Mouse (Mus musculus): ENCODE measurements at regions not wholly inside any gene's neighbourhood (a gene's known extent, or its start where the extent isn't known, plus 50 kb on each side); places are given as distances from the start of the nearest gene placed in this dataset.

DNA sequence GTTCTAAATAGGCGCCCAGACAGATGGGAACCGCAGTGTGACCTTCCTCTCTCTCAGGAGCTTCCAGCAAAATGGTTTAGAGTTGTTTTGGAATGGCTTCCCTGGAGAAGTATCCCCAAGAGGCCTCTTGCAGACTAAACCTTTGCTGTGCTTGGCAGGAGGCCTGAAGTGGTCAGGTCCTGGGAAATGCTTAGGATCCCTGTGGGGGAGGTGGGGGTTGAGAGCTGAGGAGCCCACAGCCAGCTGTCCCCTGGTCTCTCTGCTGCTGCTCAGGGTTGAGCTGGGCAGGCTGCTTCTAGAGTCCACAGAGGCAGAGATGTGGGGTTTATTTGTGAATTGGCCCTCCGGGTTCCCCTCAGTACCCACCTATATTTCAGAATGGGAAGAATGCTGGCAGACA is 331.3 kb downstream of the Gm826 start:
- Histone ChIP-seq H3K36me3 (ENCODE audit: inconsistent target) (no peaks in the 10 kb centered on the region), H3K27ac (no peak overlapping the region), H3K4me3 (ENCODE audit: inconsistent target) (no peak overlapping the region), H3K79me2 (ENCODE audit: inconsistent target) (no peaks in the 10 kb centered on the region)
- 85% methylated on average over 3 of the region's 3 CpGs for WGBS (ENCODE audit: missing documents)

DNA sequence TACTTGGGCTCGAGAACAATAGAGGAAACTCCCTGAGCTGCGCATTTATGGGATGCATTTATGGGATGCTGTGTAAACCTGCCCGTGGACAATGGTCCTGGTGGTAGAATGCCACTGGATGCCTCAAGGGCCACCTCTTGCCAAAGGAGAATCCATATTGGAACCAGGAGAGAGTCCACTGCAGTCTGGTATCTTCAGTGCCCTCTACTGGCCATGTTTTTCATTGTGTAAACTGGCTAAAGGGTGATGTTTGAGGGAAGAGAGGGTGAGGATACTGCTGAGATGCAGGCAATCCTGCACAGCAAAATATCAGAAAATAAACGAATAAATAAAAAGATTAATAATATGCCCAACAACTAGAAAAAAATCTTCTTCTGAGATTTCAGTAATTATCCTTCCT is 333.5 kb downstream of the Gm826 start:
- 73% methylated on average over 4 of the region's 4 CpGs for WGBS (ENCODE audit: missing documents)
- Histone ChIP-seq H3K79me2 (ENCODE audit: inconsistent target) (no peaks in the 10 kb centered on the region), H3K36me3 (ENCODE audit: inconsistent target) (no peaks in the 10 kb centered on the region), H3K27ac (no peak overlapping the region), H3K4me3 (ENCODE audit: inconsistent target) (no peak overlapping the region)

DNA sequence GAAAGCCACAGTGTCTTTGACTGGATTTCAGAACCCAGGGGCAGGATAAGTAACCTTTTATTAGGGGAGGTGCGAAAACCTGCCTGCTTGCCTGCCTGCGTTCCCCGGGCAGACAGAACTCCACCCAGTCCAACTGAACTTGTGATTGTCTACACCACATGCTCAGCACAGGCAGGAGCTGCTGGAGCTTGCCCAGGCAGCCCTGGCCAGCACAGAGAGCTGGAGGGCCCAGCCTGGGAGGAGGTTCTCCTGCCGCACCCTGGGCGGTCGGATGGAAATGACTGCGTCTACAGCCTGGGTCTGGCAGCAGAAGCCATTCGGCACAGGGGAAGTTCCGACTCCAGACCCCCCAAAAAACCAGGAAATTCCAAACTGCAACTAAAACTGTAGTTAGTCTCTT is 336.6 kb downstream of the Gm826 start:
- Histone ChIP-seq H3K4me3 (ENCODE audit: inconsistent target) (no peak overlapping the region), H3K79me2 (ENCODE audit: inconsistent target) (no peaks in the 10 kb centered on the region), H3K27ac (no peak overlapping the region), H3K36me3 (ENCODE audit: inconsistent target) (no peaks in the 10 kb centered on the region)
- WGBS (ENCODE audit: missing documents): 77% methylated on average over 9 of the region's 9 CpGs

DNA sequence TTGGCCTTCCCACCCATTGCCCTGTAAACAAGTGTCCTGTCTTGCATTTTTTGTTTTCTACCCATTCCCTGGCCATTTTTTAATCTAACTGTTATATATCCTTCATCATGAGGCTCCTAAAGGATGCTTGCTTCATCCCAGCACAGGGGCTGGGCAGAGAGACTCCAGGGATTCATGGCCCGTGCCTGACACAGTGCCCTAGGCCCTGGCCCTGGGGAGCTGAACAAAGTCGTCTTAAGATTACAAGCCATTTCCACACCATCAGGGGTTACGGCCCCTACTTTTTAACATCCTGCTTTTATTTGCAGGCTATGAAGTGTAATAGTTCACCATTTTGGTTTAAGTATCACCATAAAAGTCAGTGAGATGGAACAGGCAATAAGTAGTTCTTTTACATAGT is 339.5 kb downstream of the Gm826 start:
- no peak overlapping the region for H3K27ac ChIP-seq
- no peaks in the 10 kb centered on the region for H3K36me3 ChIP-seq (ENCODE audit: inconsistent target)
- H3K4me3 ChIP-seq (ENCODE audit: inconsistent target): no peak overlapping the region
- H3K79me2 ChIP-seq (ENCODE audit: inconsistent target): no peaks in the 10 kb centered on the region
- WGBS (ENCODE audit: missing documents): 83% methylated on average over 3 of the region's 3 CpGs

DNA sequence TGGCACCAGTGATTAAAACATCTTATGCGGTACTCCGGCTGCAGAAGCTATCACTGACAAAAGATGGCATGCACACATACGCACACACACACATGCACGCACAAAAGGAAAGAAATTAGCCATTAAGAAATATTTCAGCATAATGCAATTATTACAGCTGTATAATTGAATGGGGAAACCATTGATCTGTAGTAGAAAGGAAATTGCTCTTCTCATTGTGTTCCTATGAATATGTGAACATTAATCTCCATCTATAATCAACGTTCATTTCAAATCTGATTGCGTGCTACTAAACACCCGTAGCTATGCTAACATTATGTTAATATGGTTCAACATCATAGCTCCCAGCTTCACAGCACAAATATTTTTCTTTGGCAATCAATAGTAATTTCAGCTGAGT is 347.2 kb downstream of the Gm826 start:
- no peaks in the 10 kb centered on the region for H3K36me3 ChIP-seq (ENCODE audit: inconsistent target)
- no peak overlapping the region for H3K27ac ChIP-seq
- no peak overlapping the region for H3K4me3 ChIP-seq (ENCODE audit: inconsistent target)
- no peaks in the 10 kb centered on the region for H3K79me2 ChIP-seq (ENCODE audit: inconsistent target)
- WGBS (ENCODE audit: missing documents): 95% methylated on average over 6 of the region's 7 CpGs

DNA sequence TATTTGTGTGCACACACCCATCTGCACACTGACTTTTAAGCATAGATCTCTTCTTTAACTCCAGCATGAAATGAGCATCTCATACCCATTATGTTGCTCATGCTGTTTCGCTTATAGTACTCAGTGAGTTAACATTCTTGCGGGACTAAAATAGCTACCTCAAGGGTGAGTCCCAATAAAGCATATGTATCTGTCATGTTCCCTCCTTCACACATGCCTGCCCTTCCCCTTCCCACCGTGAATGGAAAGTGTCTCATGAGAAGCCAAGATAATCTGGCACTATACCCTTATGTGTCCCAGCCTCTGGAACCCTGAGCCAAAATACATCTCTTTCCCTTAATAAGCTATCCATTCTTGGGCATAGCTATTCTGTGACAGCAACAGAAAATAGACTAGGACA is 352.3 kb downstream of the Gm826 start:
- no peak overlapping the region for H3K4me3 ChIP-seq (ENCODE audit: inconsistent target)
- no peaks in the 10 kb centered on the region for H3K79me2 ChIP-seq (ENCODE audit: inconsistent target)
- 97% methylated on average over 3 of the region's 3 CpGs for WGBS (ENCODE audit: missing documents)

DNA sequence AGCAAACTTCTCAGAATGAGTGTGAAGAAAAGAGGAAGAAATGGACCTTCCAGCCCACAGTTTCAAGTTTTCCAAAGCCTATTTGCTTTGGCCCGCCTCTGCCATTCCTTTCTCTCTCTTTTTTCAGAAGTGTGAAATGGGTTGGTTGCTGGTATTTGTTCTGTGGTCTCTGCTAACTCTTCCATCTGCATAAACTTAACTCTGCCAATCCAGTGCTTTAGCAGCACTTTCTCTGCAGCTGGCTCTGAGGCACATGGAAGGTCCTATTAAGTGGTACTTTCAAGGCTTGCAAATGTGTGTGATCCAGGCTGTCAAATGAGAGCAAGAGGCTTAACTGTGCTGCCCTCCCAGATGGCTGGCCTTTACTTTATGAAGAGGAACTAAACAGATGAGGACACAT is 383.6 kb downstream of the Gm826 start:
- H3K4me3 ChIP-seq (ENCODE audit: inconsistent target): no peak overlapping the region
- H3K36me3 ChIP-seq (ENCODE audit: inconsistent target): no peaks in the 10 kb centered on the region
- WGBS (ENCODE audit: missing documents): 60% methylated on average over 1 of the region's 1 CpGs
- no peaks in the 10 kb centered on the region for H3K79me2 ChIP-seq (ENCODE audit: inconsistent target)
- H3K27ac ChIP-seq: no peak overlapping the region

More for the DNA sequence above, 352.3 kb downstream of the Gm826 start:
- no peaks in the 10 kb centered on the region for H3K36me3 ChIP-seq (ENCODE audit: inconsistent target)
- no peak overlapping the region for H3K27ac ChIP-seq

DNA sequence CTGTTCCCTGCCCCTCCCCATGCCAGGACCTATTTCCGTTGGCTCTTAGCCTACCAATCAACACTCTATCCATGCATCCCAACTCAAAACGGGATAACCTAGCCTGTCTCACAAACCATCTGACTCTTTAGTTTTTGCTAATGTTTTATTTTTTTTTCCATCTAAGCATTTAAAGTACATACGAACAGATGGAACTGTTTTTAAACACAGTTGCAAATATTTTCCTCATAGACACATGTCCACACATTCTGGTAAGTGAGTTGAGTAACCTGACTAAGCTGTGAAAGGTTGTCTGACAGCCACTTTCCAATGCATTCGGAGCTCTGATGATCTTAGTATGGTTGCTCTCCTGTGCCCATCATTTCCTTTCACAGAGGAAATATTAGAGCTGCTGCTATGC is 384.9 kb downstream of the Gm826 start:
- Histone ChIP-seq H3K36me3 (ENCODE audit: inconsistent target) (no peaks in the 10 kb centered on the region), H3K79me2 (ENCODE audit: inconsistent target) (no peaks in the 10 kb centered on the region), H3K4me3 (ENCODE audit: inconsistent target) (no peak overlapping the region), H3K27ac (no peak overlapping the region)
- WGBS (ENCODE audit: missing documents): 72% methylated on average over 4 of the region's 4 CpGs

DNA sequence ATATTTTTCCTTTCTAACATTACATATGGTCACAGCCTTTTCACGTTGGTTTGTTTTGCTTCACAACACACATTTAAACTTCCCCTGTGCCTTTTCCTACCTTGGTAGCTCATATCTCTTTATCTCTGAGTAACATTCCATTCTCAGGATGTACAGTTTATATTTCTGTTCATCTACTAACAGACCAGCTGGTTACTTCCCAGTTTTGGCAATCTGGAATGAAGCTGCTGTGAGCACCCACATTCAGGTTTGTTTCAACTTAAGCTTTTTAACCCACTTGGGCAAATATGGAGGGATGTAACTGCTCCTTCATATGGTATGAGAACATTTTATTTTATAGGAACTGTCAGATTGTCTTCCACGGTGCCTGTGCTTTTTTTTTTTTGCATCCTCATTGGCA is 403.2 kb downstream of the Gm826 start:
- no peaks in the 10 kb centered on the region for H3K79me2 ChIP-seq (ENCODE audit: inconsistent target)
- whole genome bisulfite sequencing (ENCODE audit: missing documents): 77% methylated on average over 2 of the region's 2 CpGs

DNA sequence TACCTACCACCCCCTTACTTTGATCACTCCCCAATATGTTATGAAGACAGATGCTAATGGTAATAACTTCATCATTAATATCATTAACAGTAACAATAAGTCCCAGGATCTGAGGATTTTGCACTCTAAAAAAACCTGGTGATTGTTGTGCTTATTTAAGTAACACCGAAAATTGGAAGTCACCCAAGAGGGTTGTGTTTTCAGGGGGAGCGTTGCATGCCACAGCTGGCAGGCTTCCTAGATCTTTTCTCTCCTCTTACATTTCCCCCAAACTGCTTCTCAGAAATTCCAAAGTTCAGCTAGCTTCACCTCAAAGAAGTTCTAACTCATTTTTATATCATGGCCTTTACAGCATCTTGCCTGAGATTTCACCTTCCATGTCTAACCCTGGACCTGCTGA is 444.3 kb downstream of the Gm826 start:
- H3K79me2 ChIP-seq (ENCODE audit: inconsistent target): no peaks in the 10 kb centered on the region
- H3K4me3 ChIP-seq (ENCODE audit: inconsistent target): no peak overlapping the region
- H3K27ac ChIP-seq: no peak overlapping the region
- H3K36me3 ChIP-seq (ENCODE audit: inconsistent target): no peaks in the 10 kb centered on the region
- 100% methylated on average over 2 of the region's 2 CpGs for WGBS (ENCODE audit: missing documents)

More for the DNA sequence above, 403.2 kb downstream of the Gm826 start:
- H3K4me3 ChIP-seq (ENCODE audit: inconsistent target): no peak overlapping the region
- no peaks in the 10 kb centered on the region for H3K36me3 ChIP-seq (ENCODE audit: inconsistent target)
- H3K27ac ChIP-seq: no peak overlapping the region

DNA sequence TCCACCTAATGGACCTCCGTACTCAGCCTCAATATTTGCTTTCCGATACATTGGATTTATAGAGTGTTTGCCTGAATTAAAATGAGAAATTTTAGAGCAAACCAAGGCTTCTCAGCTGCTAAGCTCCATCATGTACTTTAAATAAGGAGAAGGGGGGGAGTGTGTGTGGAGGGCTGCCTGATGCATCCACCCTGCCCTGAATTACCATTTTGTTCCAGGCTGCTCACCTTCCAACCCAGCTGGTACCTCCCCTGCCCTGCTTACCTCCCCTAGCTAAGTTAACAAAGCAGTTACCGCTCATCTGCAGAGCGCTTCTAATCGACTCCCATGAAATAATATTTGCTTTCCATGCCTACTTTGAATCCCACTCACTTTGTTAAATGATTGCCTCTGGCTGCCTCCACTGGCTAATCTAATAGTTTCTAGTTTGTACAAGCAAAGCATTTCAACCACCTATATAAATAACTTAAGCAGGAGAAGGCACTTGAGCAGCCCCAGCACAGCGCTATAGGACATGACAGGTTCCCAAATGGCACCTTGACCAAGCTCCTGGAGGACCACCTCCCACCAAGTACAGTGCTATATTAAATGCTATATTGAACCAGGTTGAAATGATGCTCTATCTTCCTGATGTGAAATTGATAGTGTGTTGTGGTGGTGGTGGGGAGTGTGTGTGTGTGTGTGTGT is 449.0 kb downstream of the Gm826 start:
- 94% methylated on average over 6 of the region's 6 CpGs for WGBS (ENCODE audit: missing documents)
- no peak overlapping the region for H3K27ac ChIP-seq

DNA sequence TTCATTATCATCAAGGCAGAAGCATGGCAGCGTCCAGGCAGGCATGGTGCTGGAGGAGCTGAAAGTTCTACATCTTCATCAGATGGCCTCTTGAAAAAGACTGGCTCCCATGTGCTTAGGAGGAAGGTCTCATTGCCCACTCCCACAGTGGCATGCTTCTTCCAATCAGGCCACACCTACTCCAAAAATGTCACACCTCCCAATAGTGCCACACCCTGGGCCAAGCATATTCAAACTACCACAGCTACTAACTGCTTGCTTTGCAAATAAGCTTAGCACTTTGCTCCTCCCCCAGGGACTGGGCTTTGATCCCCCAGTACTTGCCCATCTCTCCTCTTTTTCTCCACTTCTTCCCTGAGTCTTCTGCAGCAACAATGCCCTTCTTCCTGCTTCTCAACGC is 467.0 kb downstream of the Gm826 start:
- WGBS (ENCODE audit: missing documents): 57% methylated on average over 2 of the region's 2 CpGs
- no peaks in the 10 kb centered on the region for H3K36me3 ChIP-seq (ENCODE audit: inconsistent target)
- H3K79me2 ChIP-seq (ENCODE audit: inconsistent target): no peaks in the 10 kb centered on the region
- no peak overlapping the region for H3K27ac ChIP-seq
- H3K4me3 ChIP-seq (ENCODE audit: inconsistent target): no peak overlapping the region

More for the DNA sequence above, 449.0 kb downstream of the Gm826 start:
- no peaks in the 10 kb centered on the region for H3K36me3 ChIP-seq (ENCODE audit: inconsistent target)
- H3K4me3 ChIP-seq (ENCODE audit: inconsistent target): no peak overlapping the region
- no peaks in the 10 kb centered on the region for H3K79me2 ChIP-seq (ENCODE audit: inconsistent target)

DNA sequence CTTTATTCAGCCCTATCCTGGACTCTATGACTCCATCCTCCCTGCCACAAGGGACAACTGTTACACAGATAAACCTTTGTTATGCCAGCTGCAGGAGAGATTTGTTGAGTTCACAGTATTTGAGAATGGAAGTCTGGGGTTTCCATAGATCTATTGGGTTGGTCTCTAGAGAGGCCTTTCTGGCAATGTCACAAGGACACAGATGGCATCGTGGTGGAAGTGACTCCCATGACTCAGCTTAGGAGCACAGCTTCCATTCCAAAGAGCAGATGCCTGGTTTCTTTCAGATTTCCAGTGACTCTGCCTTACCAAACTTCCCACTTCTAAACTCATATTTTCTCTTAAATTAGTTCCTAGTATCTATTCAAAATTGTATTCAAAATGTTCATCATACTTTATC is 467.6 kb downstream of the Gm826 start:
- WGBS (ENCODE audit: missing documents): 60% methylated on average over 1 of the region's 1 CpGs

DNA sequence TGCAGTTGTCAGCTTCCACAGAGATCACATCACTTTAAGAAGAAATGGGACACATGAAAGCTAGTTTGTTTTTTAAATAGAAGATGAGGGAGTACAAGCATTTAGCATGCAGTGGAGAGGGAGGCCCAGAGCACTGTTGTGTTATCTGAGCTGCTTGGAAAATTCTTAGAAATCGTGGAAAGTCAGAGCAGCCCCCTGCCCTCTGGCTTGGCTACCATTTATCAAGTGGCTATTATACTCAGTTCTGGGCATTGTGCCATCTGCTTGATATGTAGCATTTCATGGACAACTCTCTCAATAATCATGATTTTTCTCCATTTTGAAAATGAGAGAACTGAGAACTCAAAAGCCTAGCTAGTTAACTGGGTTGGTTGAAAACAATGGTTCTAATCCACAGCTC is 470.8 kb downstream of the Gm826 start:
- H3K27ac ChIP-seq: no peak overlapping the region
- H3K36me3 ChIP-seq (ENCODE audit: inconsistent target): no peaks in the 10 kb centered on the region
- no peak overlapping the region for H3K4me3 ChIP-seq (ENCODE audit: inconsistent target)
- H3K79me2 ChIP-seq (ENCODE audit: inconsistent target): no peaks in the 10 kb centered on the region
- 70% methylated on average over 1 of the region's 1 CpGs for WGBS (ENCODE audit: missing documents)

More for the DNA sequence above, 467.6 kb downstream of the Gm826 start:
- Histone ChIP-seq H3K36me3 (ENCODE audit: inconsistent target) (no peaks in the 10 kb centered on the region), H3K27ac (no peak overlapping the region), H3K79me2 (ENCODE audit: inconsistent target) (no peaks in the 10 kb centered on the region), H3K4me3 (ENCODE audit: inconsistent target) (no peak overlapping the region)

DNA sequence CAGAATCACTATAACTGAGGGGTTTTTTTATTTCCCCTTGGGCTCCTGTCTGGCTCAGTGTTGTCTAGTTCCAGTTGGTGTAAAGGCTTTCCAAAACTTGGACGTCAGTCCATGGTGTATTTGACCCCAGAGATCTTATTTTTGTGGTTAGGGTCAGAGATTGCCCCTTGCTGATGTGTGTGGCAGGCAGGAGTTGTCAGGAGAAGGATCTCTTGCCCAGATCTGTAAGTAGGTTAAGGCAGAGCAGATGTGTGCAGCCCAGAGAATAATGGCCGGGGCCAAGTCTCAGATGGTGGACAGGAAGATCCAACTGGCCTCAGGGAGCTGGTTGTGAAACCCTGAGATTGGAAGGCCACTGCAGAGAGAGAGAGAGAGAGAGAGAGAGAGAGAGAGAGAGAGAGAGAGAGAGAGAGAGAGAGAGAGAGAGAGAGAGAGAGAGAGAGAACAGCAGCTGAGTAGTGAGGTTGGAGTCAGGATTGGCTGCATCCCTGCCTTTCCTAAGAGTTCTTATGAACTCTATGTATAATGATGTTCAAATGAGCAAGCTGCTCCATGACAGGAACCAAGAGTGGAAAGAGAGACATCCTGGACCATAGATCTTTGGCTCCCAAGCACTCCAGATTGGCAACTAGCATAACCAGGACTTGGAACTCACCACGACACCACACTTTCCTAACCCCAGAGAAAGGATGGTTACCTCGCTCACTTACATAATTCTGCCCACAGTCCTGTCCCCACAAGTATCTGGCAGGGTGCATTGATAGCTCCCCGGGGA is 479.9 kb downstream of the Gm826 start:
- no peak overlapping the region for H3K4me3 ChIP-seq (ENCODE audit: inconsistent target)
- no peak overlapping the region for H3K27ac ChIP-seq
- H3K79me2 ChIP-seq (ENCODE audit: inconsistent target): no peaks in the 10 kb centered on the region
- H3K36me3 ChIP-seq (ENCODE audit: inconsistent target): no peaks in the 10 kb centered on the region
- WGBS (ENCODE audit: missing documents): 81% methylated on average over 5 of the region's 5 CpGs
